Mouse (Mus musculus): ENCODE results near the gene Olfr1097.

The Olfr1097 gene

GRCm38 (mm10) chr2:86892116-86892515 is at the start of gene Olfr1097:
Olfr1097 (minus strand) TSS chr2:86892216.
- DNase-seq = no peak

DNA sequence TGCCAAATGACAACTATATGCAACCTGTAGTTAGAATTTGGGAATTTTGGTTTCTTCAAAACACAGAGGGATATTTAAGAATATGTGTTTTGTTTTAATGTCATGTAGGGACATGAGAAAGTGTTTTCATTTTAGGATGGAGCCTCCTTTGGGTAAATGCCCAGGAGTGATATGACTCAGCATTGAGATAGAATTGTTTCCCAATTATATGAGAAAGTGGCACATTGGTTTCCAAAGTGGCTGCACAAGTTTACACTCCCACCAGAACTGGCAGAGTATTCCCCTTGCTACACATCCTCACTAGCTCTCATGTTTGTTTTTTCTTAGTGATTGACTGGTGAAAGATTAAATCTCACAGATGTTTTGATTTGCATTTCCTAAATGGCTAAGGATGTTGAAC is 34.5 kb upstream of the Olfr1097 start:
- DNase-seq = no peak

DNA sequence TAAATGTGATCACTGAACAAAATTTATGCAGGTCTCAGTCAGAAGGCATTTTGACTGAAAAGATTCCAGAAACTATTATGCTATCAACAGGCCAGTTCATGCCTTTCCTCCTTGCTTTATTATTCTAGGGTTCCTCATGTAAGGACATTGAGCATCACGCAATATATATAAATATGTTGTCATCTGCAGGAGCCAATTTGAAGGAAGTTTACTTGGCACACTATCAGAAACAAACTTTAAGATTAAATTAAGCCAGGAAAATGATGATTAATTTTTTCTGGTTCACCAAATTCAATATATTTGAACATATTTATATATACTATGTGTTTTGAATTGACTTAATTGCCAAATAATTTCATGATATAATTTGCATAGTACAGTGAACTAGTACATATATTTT is 32.4 kb upstream of the Olfr1097 start, which contains the start of gene Olfr1098:
Gene Olfr1098, minus strand, starts transcription at position 101 of the 400 bp plus-strand sequence.
- no peak for DNase-seq

GRCm38 (mm10) chr2:86905647-86906046 is 13.6 kb upstream of the Olfr1097 start:
- no peak for DNase-seq

DNA sequence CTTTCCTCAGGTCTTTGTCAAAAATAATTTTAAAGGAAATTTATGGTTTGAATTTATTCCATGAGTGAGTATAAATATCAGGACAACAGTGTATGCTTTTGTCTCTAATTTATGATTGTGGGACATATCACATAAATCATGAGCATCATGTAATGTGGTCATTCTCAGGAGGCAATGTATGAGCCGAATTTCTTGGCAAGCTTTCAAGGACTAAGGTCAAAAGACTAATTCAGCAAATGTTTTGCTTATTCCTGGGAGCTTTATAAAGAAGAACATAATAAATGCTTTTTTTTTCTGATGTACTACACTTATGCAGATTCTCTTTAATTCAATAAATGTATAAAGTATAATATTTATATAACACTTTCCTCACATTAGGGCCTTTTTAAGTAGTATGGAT is 17.3 kb downstream of the Olfr1097 start, which contains the start of gene Gm13723:
Gene Gm13723, minus strand, starts transcription at position 101 of the 400 bp plus-strand sequence.
- DNase-seq = no peak

DNA sequence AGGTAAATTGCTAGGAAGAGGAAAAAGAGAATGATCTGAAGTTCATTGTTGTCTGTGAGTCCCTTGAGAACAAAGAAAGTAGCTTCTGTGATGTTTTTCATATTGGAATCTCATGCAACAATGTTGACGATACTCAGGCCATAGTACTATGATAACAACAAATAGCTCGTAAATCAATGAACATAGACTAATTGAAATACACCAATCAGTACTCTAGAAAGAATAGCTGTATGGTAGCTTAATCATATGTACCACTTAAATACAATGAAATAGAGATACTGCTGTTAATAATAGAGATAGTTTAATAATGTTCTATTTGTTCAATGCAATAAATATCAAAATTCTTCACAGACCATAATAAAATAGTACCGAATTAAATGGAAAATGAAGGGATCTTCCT is 40.4 kb downstream of the Olfr1097 start, which contains the start of gene Olfr1095:
Gene Olfr1095, minus strand, starts transcription at position 101 of the 400 bp plus-strand sequence.
- DNase-seq = no peak
